Mouse (Mus musculus): ENCODE measurements around the gene Larp1. TPM values are rescaled to one million over a fixed set of nuclear protein-coding genes. Genes with fewer than 3 reads are reported as not detected.

Larp1 gene
- polyA plus RNA-seq, 1 experiment, result 32.8 TPM

- Histone ChIP-seq H3K4me1 (ENCODE audit: control insufficient read depth) (peaks cover 2% of the 10 kb centered on the region), H3K4me3 (replicated peaks) (no peak overlapping the region), H3K9me3 (ENCODE audit: control insufficient read depth, low read length) (no peaks in the 10 kb centered on the region), H3K36me3 (ENCODE audit: control insufficient read depth) (peaks cover 55% of the 10 kb centered on the region), H3K27me3 (ENCODE audit: control insufficient read depth) (no peaks in the 10 kb centered on the region)
- TF ChIP-seq TAL1 (IDR thresholded peaks at IDR 0.05; ENCODE audit: low read length), result no peak
Observed at GRCm38 (mm10) chr11:58062586-58062985, 53.7 kb downstream of the Larp1 start.

- H3K4me3 ChIP-seq (replicated peaks), result no peak overlapping the region
- no peaks in the 10 kb centered on the region for H3K9me3 ChIP-seq (ENCODE audit: control insufficient read depth, low read length)
- TF ChIP-seq TAL1 (IDR thresholded peaks at IDR 0.05; ENCODE audit: low read length), result no peak
- TF ChIP-seq GATA1 (IDR thresholded peaks at IDR 0.05; ENCODE audit: low read length), result no peak
Observed at GRCm38 (mm10) chr11:58065025-58065424, 56.2 kb downstream of the Larp1 start.

GRCm38 (mm10) chr11:58072978-58073377 lies 64.1 kb downstream of the Larp1 start:
- Histone ChIP-seq H3K27me3 (ENCODE audit: control insufficient read depth) (0 out of 2 replicates have a peak, but pooled peaks cover 2% of the 10 kb centered on the region), H3K4me1 (ENCODE audit: control insufficient read depth) (no peaks in the 10 kb centered on the region), H3K9me3 (ENCODE audit: control insufficient read depth, low read length) (no peaks in the 10 kb centered on the region; the same call in 1 of the 2 replicates), H3K4me3 (replicated peaks) (no peak overlapping the region), H3K36me3 (ENCODE audit: control insufficient read depth) (no peaks in the 10 kb centered on the region)
- TF ChIP-seq TAL1 (IDR thresholded peaks at IDR 0.05; ENCODE audit: low read length) (no peak), GATA1 (IDR thresholded peaks at IDR 0.05; ENCODE audit: low read length) (no peak)

More at GRCm38 (mm10) chr11:58065025-58065424, 56.2 kb downstream of the Larp1 start:
- Histone ChIP-seq H3K27me3 (ENCODE audit: control insufficient read depth) (no peaks in the 10 kb centered on the region), H3K36me3 (ENCODE audit: control insufficient read depth) (peaks cover 33% of the 10 kb centered on the region), H3K4me1 (ENCODE audit: control insufficient read depth) (no peaks in the 10 kb centered on the region; the same call in none of the 2 replicates)

- Histone ChIP-seq H3K4me3 (replicated peaks) (no peak overlapping the region), H3K36me3 (ENCODE audit: control insufficient read depth) (no peaks in the 10 kb centered on the region), H3K27me3 (ENCODE audit: control insufficient read depth) (0 out of 2 replicates have a peak, but pooled peaks cover 3% of the 10 kb centered on the region), H3K9me3 (ENCODE audit: control insufficient read depth, low read length) (peaks cover 2% of the 10 kb centered on the region; the same call in 1 of the 2 replicates), H3K4me1 (ENCODE audit: control insufficient read depth) (no peaks in the 10 kb centered on the region)
- TF ChIP-seq TAL1 (IDR thresholded peaks at IDR 0.05; ENCODE audit: low read length) (no peak), GATA1 (IDR thresholded peaks at IDR 0.05; ENCODE audit: low read length) (no peak)
Observed at GRCm38 (mm10) chr11:58077270-58077669, 68.4 kb downstream of the Larp1 start.

GRCm38 (mm10) chr11:58081716-58082115 lies 72.9 kb downstream of the Larp1 start:
- H3K27me3 ChIP-seq (ENCODE audit: control insufficient read depth), result 0 out of 2 replicates have a peak, but pooled peaks cover 3% of the 10 kb centered on the region
- H3K4me1 ChIP-seq (ENCODE audit: control insufficient read depth), result no peaks in the 10 kb centered on the region
- no peak overlapping the region for H3K4me3 ChIP-seq (replicated peaks)
- TF ChIP-seq TAL1 (IDR thresholded peaks at IDR 0.05; ENCODE audit: low read length), result no peak
- no peak for TF ChIP-seq GATA1 (IDR thresholded peaks at IDR 0.05; ENCODE audit: low read length)
- no peaks in the 10 kb centered on the region for H3K36me3 ChIP-seq (ENCODE audit: control insufficient read depth)
- peaks cover 2% of the 10 kb centered on the region; the same call in 1 of the 2 replicates for H3K9me3 ChIP-seq (ENCODE audit: control insufficient read depth, low read length)

GRCm38 (mm10) chr11:58092541-58092940 lies 83.7 kb downstream of the Larp1 start:
- TF ChIP-seq GATA1 (IDR thresholded peaks at IDR 0.05; ENCODE audit: low read length) (no peak), TAL1 (IDR thresholded peaks at IDR 0.05; ENCODE audit: low read length) (no peak)
- Histone ChIP-seq H3K4me1 (ENCODE audit: control insufficient read depth) (peaks cover 11% of the 10 kb centered on the region), H3K9me3 (ENCODE audit: control insufficient read depth, low read length) (no peaks in the 10 kb centered on the region), H3K36me3 (ENCODE audit: control insufficient read depth) (no peaks in the 10 kb centered on the region), H3K27me3 (ENCODE audit: control insufficient read depth) (peaks cover 19% of the 10 kb centered on the region), H3K4me3 (replicated peaks) (peak overlapping the region; percentile 40)

DNA sequence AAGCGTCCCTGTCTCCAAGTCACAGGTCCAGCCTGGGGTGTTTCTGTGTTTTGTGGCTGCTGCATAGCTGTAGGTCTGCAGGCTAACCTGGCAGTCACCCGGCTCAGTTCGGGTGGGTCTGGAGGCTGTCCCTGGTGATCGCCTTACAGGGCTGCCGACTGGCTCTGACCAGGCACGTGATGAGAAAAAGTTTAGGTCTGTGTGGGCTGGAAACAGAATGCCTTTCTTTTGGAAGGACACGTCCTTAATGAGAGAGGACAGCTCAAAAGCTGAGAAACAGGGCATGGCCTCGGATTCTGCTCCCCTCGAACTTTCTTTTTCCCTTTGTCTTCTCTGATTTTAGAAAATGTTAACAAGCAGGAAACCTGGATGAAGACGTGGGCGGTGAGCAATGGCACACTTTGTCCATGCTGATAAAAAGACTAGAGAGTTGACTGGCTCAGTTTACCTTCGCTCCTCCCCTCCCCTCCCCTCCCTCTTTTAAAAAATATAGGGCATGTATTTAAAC lies 84.2 kb downstream of the Larp1 start, which contains the start of gene Gm12248:
Gene Gm12248, minus strand, starts transcription at position 114 of the 508 bp plus-strand sequence.
- Histone ChIP-seq H3K36me3 (ENCODE audit: control insufficient read depth) (no peaks in the 10 kb centered on the region), H3K4me1 (ENCODE audit: control insufficient read depth) (peaks cover 13% of the 10 kb centered on the region), H3K9me3 (ENCODE audit: control insufficient read depth, low read length) (no peaks in the 10 kb centered on the region), H3K27me3 (ENCODE audit: control insufficient read depth) (peaks cover 24% of the 10 kb centered on the region), H3K4me3 (replicated peaks) (peak within 1 kb of the TSS; percentile 40)
- no peak for TF ChIP-seq GATA1 (IDR thresholded peaks at IDR 0.05; ENCODE audit: low read length)
- TF ChIP-seq TAL1 (IDR thresholded peaks at IDR 0.05; ENCODE audit: low read length), result no peak

DNA sequence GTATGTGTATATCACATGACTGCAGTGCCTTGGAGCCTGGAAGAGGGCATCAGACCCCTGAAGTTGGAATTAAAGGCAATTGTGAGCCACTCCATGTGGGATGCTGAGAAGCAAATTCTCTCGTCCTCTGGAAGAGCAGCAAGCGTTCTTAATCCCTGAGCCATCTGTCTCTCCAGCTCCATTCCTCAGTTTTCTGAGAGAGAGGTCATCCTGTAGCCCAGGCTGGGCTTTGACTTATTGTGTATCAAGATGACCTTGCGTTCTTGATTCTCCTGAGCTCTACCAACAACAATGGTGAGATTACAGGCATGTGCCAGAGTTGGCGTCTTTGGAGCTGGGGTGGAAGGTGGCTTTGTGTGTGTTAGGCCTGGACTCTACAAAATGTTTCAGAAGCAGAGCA lies 85.9 kb downstream of the Larp1 start:
- H3K27me3 ChIP-seq (ENCODE audit: control insufficient read depth), result peaks cover 29% of the 10 kb centered on the region
- H3K36me3 ChIP-seq (ENCODE audit: control insufficient read depth), result no peaks in the 10 kb centered on the region
- H3K4me3 ChIP-seq (replicated peaks), result no peak overlapping the region
- H3K4me1 ChIP-seq (ENCODE audit: control insufficient read depth), result peaks cover 13% of the 10 kb centered on the region
- TF ChIP-seq GATA1 (IDR thresholded peaks at IDR 0.05; ENCODE audit: low read length) (no peak), TAL1 (IDR thresholded peaks at IDR 0.05; ENCODE audit: low read length) (no peak)
- H3K9me3 ChIP-seq (ENCODE audit: control insufficient read depth, low read length), result no peaks in the 10 kb centered on the region

- Histone ChIP-seq H3K27me3 (ENCODE audit: control insufficient read depth) (peaks cover 29% of the 10 kb centered on the region), H3K4me3 (replicated peaks) (no peak overlapping the region), H3K4me1 (ENCODE audit: control insufficient read depth) (peaks cover 13% of the 10 kb centered on the region), H3K9me3 (ENCODE audit: control insufficient read depth, low read length) (no peaks in the 10 kb centered on the region), H3K36me3 (ENCODE audit: control insufficient read depth) (no peaks in the 10 kb centered on the region)
- no peak for TF ChIP-seq GATA1 (IDR thresholded peaks at IDR 0.05; ENCODE audit: low read length)
- TF ChIP-seq TAL1 (IDR thresholded peaks at IDR 0.05; ENCODE audit: low read length), result no peak
Observed at GRCm38 (mm10) chr11:58095561-58095960, 86.7 kb downstream of the Larp1 start.

All from erythroblast, embryonic 14.5 days (primary cell).